Mouse (Mus musculus) MEL (cell line): Measurements from ENCODE around the gene Cnksr1. TPM values are rescaled to one million over a fixed set of nuclear protein-coding genes. Genes with fewer than 3 reads are reported as not detected.

Experiments
- DNase-seq: peaks from one replicate; pipeline ENCODE4 v3.0.0; 2011; ENCODE audit warnings: low read depth, low spot score
- H3K27ac ChIP-seq: 2 replicates; pipeline ENCODE4 v1.5.1; 2012; ENCODE audit warnings: low read depth, mild to moderate bottlenecking, control low read depth, low read length, moderate library complexity; ENCODE audit not compliant: control insufficient read depth
- H3K27me3 ChIP-seq, 2 experiments: fragments of 150-350 bp in 1 of 2; sonication (generic) in 1 of 2; 2 replicates each; pipeline ENCODE4 v1.6.1; 2012; ENCODE audit warnings: low read length in 2 of 2, mild to moderate bottlenecking in 2 of 2, improper control_type of control experiment in 1 of 2, moderate library complexity in 1 of 2; ENCODE audit not compliant: insufficient read depth in 2 of 2, control insufficient read depth in 1 of 2
- H3K36me3 ChIP-seq, 2 experiments: 2 replicates each; pipeline ENCODE4 v1.6.1; 2012 to 2014; ENCODE audit warnings: low read length in 2 of 2, improper control_type of control experiment in 1 of 2, inconsistent platforms in 1 of 2, mild to moderate bottlenecking in 1 of 2; ENCODE audit not compliant: insufficient read depth in 2 of 2, control insufficient read depth in 1 of 2
- H3K4me1 ChIP-seq, 2 experiments: fragments of 150-350 bp in 1 of 2; sonication (generic) in 1 of 2; 2 replicates each; pipeline ENCODE4 v1.6.1; 2012; ENCODE audit warnings: low read length in 2 of 2, improper control_type of control experiment in 1 of 2, mild to moderate bottlenecking in 1 of 2; ENCODE audit not compliant: insufficient read depth in 2 of 2, control insufficient read depth in 1 of 2
- H3K4me3 ChIP-seq, 2 experiments: fragments of 150-350 bp in 1 of 2; sonication (generic) in 1 of 2; 2 replicates each; pipeline ENCODE4 v1.5.1; 2012; ENCODE audit warnings: low read depth in 2 of 2, low read length in 2 of 2, mild to moderate bottlenecking in 2 of 2, moderate library complexity in 2 of 2, control low read depth in 1 of 2, improper control_type of control experiment in 1 of 2; ENCODE audit not compliant: control insufficient read depth in 1 of 2, insufficient read depth in 1 of 2
- H3K79me2 ChIP-seq: 2 replicates; pipeline ENCODE4 v1.6.1; 2012; ENCODE audit warnings: mild to moderate bottlenecking, low read length, moderate library complexity; ENCODE audit not compliant: control insufficient read depth, poor library complexity, insufficient read depth
- H3K9ac ChIP-seq: 2 replicates; pipeline ENCODE4 v1.6.1; 2012; ENCODE audit warnings: low read depth, mild to moderate bottlenecking, control low read depth, low read length, moderate library complexity; ENCODE audit not compliant: control insufficient read depth, poor library complexity, severe bottlenecking
- H3K9me3 ChIP-seq: fragments of 150-350 bp; sonication (generic); replicated peaks from 2 replicates; pipeline ENCODE4 v1.6.1; 2012; ENCODE audit warnings: mild to moderate bottlenecking, low read length, improper control_type of control experiment, moderate library complexity; ENCODE audit not compliant: insufficient read depth
- BHLHE40 ChIP-seq: IDR thresholded peaks from 2 replicates; pipeline ENCODE4 v1.6.1; 2012; ENCODE audit warnings: low read depth, mild to moderate bottlenecking, inconsistent platforms, low read length, improper control_type of control experiment, borderline replicate concordance
- CTCF ChIP-seq, 3 experiments: IDR thresholded peaks in 2 of 3; conservative IDR thresholded peaks in 1 of 3; 2 replicates each; pipeline ENCODE4 v1.5.1; 2011 to 2012; ENCODE audit warnings: low read length in 3 of 3, low read depth in 2 of 3, mild to moderate bottlenecking in 2 of 3, improper control_type of control experiment in 1 of 3, inconsistent platforms in 1 of 3, mixed read lengths in 1 of 3, moderate library complexity in 1 of 3; ENCODE audit not compliant: control insufficient read depth in 1 of 3, insufficient read depth in 1 of 3, poor library complexity in 1 of 3, severe bottlenecking in 1 of 3
- E2F4 ChIP-seq: IDR thresholded peaks from 2 replicates; pipeline ENCODE4 v1.6.1; 2011; ENCODE audit warnings: low read depth, low read length, improper control_type of control experiment, borderline replicate concordance
- GATA1 ChIP-seq: IDR thresholded peaks from 2 replicates; pipeline ENCODE4 v1.6.1; 2011; ENCODE audit warnings: low read depth, low read length, improper control_type of control experiment
- KAT2A ChIP-seq: conservative IDR thresholded peaks from 2 replicates; pipeline ENCODE4 v1.6.1; 2012; ENCODE audit warnings: low read depth, low read length, improper control_type of control experiment, inconsistent platforms
- MAZ ChIP-seq: IDR thresholded peaks from 2 replicates; pipeline ENCODE4 v1.6.1; 2012; ENCODE audit warnings: low read depth, mild to moderate bottlenecking, inconsistent platforms, low read length, improper control_type of control experiment
- NRF1 ChIP-seq: IDR thresholded peaks from 2 replicates; pipeline ENCODE4 v1.6.1; 2014; ENCODE audit warnings: low read depth, mild to moderate bottlenecking, inconsistent platforms, low read length, improper control_type of control experiment, moderate library complexity; ENCODE audit not compliant: poor library complexity, insufficient read depth, severe bottlenecking
- POLR2A ChIP-seq, 2 experiments: IDR thresholded peaks; 2 replicates each; pipeline ENCODE4 v1.6.1; 2011 to 2012; ENCODE audit warnings: low read length in 2 of 2, mild to moderate bottlenecking in 2 of 2, control low read depth in 1 of 2, improper control_type of control experiment in 1 of 2, low read depth in 1 of 2, moderate library complexity in 1 of 2; ENCODE audit not compliant: control insufficient read depth in 1 of 2, insufficient read depth in 1 of 2, poor library complexity in 1 of 2
- POLR2AphosphoS2 ChIP-seq: IDR thresholded peaks from 2 replicates; pipeline ENCODE4 v1.6.1; 2011; ENCODE audit warnings: low read length, improper control_type of control experiment
- RCOR1 ChIP-seq: IDR thresholded peaks from 2 replicates; pipeline ENCODE4 v1.6.1; 2012; ENCODE audit warnings: low read depth, mild to moderate bottlenecking, inconsistent platforms, low read length, improper control_type of control experiment
- SIN3A ChIP-seq: IDR thresholded peaks from 2 replicates; pipeline ENCODE4 v1.6.1; 2012; ENCODE audit warnings: low read length, improper control_type of control experiment, inconsistent platforms
- SMC3 ChIP-seq: IDR thresholded peaks from 2 replicates; pipeline ENCODE4 v1.6.1; 2011; ENCODE audit warnings: low read depth, low read length, improper control_type of control experiment
- TCF12 ChIP-seq: IDR thresholded peaks from 2 replicates; pipeline ENCODE4 v1.6.1; 2014; ENCODE audit warnings: low read depth, mild to moderate bottlenecking, inconsistent platforms, low read length, improper control_type of control experiment, moderate library complexity
- UBTF ChIP-seq: IDR thresholded peaks from 2 replicates; pipeline ENCODE4 v1.6.1; 2012; ENCODE audit warnings: low read depth, mild to moderate bottlenecking, inconsistent platforms, low read length, improper control_type of control experiment, moderate library complexity, borderline replicate concordance; ENCODE audit not compliant: insufficient read depth
- USF1 ChIP-seq: IDR thresholded peaks from 2 replicates; pipeline ENCODE4 v1.6.1; 2014; ENCODE audit warnings: low read depth, mild to moderate bottlenecking, inconsistent platforms, low read length, improper control_type of control experiment, moderate library complexity
- ZC3H11A ChIP-seq: IDR thresholded peaks from 2 replicates; pipeline ENCODE4 v1.6.1; 2012; ENCODE audit warnings: low read depth, mild to moderate bottlenecking, inconsistent platforms, low read length, improper control_type of control experiment
- polyA plus RNA-seq, 2 experiments: library from polyadenylated mRNA; stranded (reverse) in 1 of 2; unstranded in 1 of 2; fragments of >175 nt in 1 of 2; fragments of >200 nt in 1 of 2; gene quantifications; 2 replicates each; pipeline versions ENCODE4 v1.2.1 to v1.2.4; 2012; ENCODE audit warnings: low replicate concordance in 2 of 2, low read depth in 1 of 2; ENCODE audit not compliant: insufficient read length in 2 of 2, insufficient read depth in 1 of 2, missing spikeins in 1 of 2
- total RNA-seq: library from RNA; depleted of rRNA; stranded (reverse); fragments of 300-350 nt; gene quantifications from 2 replicates; pipeline ENCODE4 v1.2.3, GENCODE M21; 2012

Cnksr1 gene
- total and polyA plus RNA-seq, 3 experiments: 0.07 TPM; not detected in 2

GRCm38 (mm10) chr4:134234876-134235275 lies 3.3 kb downstream of the Cnksr1 start:
- peaks cover 0 to 2% of the 10 kb centered on the region in 2 experiments; a peak in 1 of 4 replicates for H3K4me1 ChIP-seq
- no peak overlapping the region for H3K27ac ChIP-seq
- H3K27me3 ChIP-seq: peaks cover 0 to 5% of the 10 kb centered on the region in 2 experiments; a peak in 2 of 4 replicates
- no peak for DNase-seq
- no peak overlapping the region for H3K9ac ChIP-seq
- TF ChIP-seq CTCF (IDR thresholded peaks at IDR 0.05 in 2 of 3, conservative IDR thresholded peaks at IDR 0.05 in 1 of 3; ENCODE audit: control insufficient read depth in 1 of 3, insufficient read depth in 1 of 3, low read depth in 2 of 3, low read length in 3 of 3, poor library complexity in 1 of 3, severe bottlenecking in 1 of 3) (no peak), UBTF (no peak), MAZ (no peak), BHLHE40 (no peak)
- H3K9me3 ChIP-seq: no peaks in the 10 kb centered on the region
- H3K79me2 ChIP-seq: no peaks in the 10 kb centered on the region
- H3K4me3 ChIP-seq: no peak overlapping the region
- no peaks in the 10 kb centered on the region for H3K36me3 ChIP-seq

- Histone ChIP-seq H3K36me3 (no peaks in the 10 kb centered on the region), H3K9me3 (no peaks in the 10 kb centered on the region), H3K4me3 (no peak overlapping the region), H3K27ac (no peak overlapping the region), H3K27me3 (peaks cover 0 to 4% of the 10 kb centered on the region in 2 experiments; a peak in 2 of 4 replicates), H3K79me2 (no peaks in the 10 kb centered on the region), H3K4me1 (no peaks in the 10 kb centered on the region), H3K9ac (no peak overlapping the region)
- DNase-seq: no peak
- TF ChIP-seq USF1: no peak
- TF ChIP-seq ZC3H11A: no peak
- no peak for TF ChIP-seq E2F4
- no peak for TF ChIP-seq POLR2AphosphoS2
Measured at GRCm38 (mm10) chr4:134230431-134230830, 7.8 kb downstream of the Cnksr1 start.

GRCm38 (mm10) chr4:134227194-134227593 lies 11.0 kb downstream of the Cnksr1 start, which contains the start of gene Catsper4:
Catsper4 (minus strand) TSS chr4:134227383.
- Histone ChIP-seq H3K4me1 (no peaks in the 10 kb centered on the region), H3K9ac (no peak within 1 kb of the TSS), H3K79me2 (no peaks in the 10 kb centered on the region), H3K27me3 (peaks cover 0 to 1% of the 10 kb centered on the region in 2 experiments; a peak in 2 of 4 replicates), H3K36me3 (no peaks in the 10 kb centered on the region), H3K27ac (no peak within 1 kb of the TSS), H3K9me3 (no peaks in the 10 kb centered on the region), H3K4me3 (no peak within 1 kb of the TSS)
- no peak for DNase-seq
- no peak for TF ChIP-seq NRF1
- TF ChIP-seq RCOR1: no peak
- TF ChIP-seq KAT2A: no peak
- TF ChIP-seq POLR2A (IDR thresholded peaks at IDR 0.05; ENCODE audit: control insufficient read depth in 1 of 2, insufficient read depth in 1 of 2, low read depth in 1 of 2, low read length in 2 of 2, poor library complexity in 1 of 2): no peak
- TF ChIP-seq GATA1: no peak
- TF ChIP-seq TCF12: no peak
- TF ChIP-seq CTCF (IDR thresholded peaks at IDR 0.05 in 2 of 3, conservative IDR thresholded peaks at IDR 0.05 in 1 of 3; ENCODE audit: control insufficient read depth in 1 of 3, insufficient read depth in 1 of 3, low read depth in 2 of 3, low read length in 3 of 3, poor library complexity in 1 of 3, severe bottlenecking in 1 of 3): peak in 2 of 3 experiments; percentile 23 to 25; a peak in 1 of 6 replicates
- TF ChIP-seq SMC3: peak; percentile 34
- TF ChIP-seq SIN3A: no peak
